In genomic region chr16:57166611-57167513, GRCm38 (mm10) we compare ENCODE assay signal across 8 mouse cellular contexts. TPM values are rescaled to one million over a fixed set of nuclear protein-coding genes. Genes with fewer than 3 reads are reported as not detected.
A peak's percentile ranks its signal among the peaks of the same experiment; 100 is the strongest.
DNase-seq lines count a peak whose midpoint lies in the region; ATAC-seq and TF ChIP-seq lines count a peak whose summit lies in the region.

Nit2 (minus strand) TSS chr16:57167341.

- H3K4me3 ChIP-seq in embryonic facial prominence, embryonic 14.5 days (ENCODE audit: low read depth, low read length) = peak within 1 kb of the TSS; percentile 88
- peak within 1 kb of the TSS; percentile 75 for H3K4me3 ChIP-seq in limb, embryonic 14.5 days (replicated peaks; ENCODE audit: low read length)
- peak within 1 kb of the TSS; percentile 63 for H3K4me3 ChIP-seq in midbrain, postnatal 0 days (ENCODE audit: low read depth, low read length)

- no peaks in the 10 kb centered on the region for H3K9me3 ChIP-seq in embryonic facial prominence, embryonic 14.5 days (ENCODE audit: control insufficient read depth, low read length)
- H3K9me3 ChIP-seq in limb, embryonic 14.5 days (ENCODE audit: control insufficient read depth, low read length) = no peaks in the 10 kb centered on the region
- no peaks in the 10 kb centered on the region for H3K9me3 ChIP-seq in midbrain, postnatal 0 days (ENCODE audit: low read length)

- H3K4me2 ChIP-seq in embryonic facial prominence, embryonic 14.5 days (ENCODE audit: low read depth, low read length) = peak within 1 kb of the TSS; percentile 72
- H3K4me2 ChIP-seq in limb, embryonic 14.5 days (replicated peaks; ENCODE audit: low read depth, low read length, severe bottlenecking) = peak within 1 kb of the TSS; percentile 54
- peak within 1 kb of the TSS; percentile 80 for H3K4me2 ChIP-seq in midbrain, postnatal 0 days (ENCODE audit: low read depth, low read length, poor library complexity, severe bottlenecking)

- peaks cover 45% of the 10 kb centered on the region for H3K36me3 ChIP-seq in embryonic facial prominence, embryonic 14.5 days (ENCODE audit: control insufficient read depth, insufficient read depth, low read length)
- H3K36me3 ChIP-seq in limb, embryonic 14.5 days (ENCODE audit: control insufficient read depth, insufficient read depth, low read length) = peaks cover 36% of the 10 kb centered on the region
- H3K36me3 ChIP-seq in midbrain, postnatal 0 days (ENCODE audit: insufficient read depth, low read length) = peaks cover 20% of the 10 kb centered on the region; the same call in 1 of the 2 replicates

- peak; percentile 91 for DNase-seq in 3T3-L1 (ENCODE audit: low read depth, low spot score)
- peak; percentile 94 to 96 for DNase-seq in adrenal gland, postnatal 4 days (ENCODE audit: low spot score in 2 of 2)
- DNase-seq in embryonic facial prominence, embryonic 14.5 days (ENCODE audit: low spot score) = peak; percentile 94
- peak; percentile 95 for DNase-seq in heart, adult 8-10 months (ENCODE audit: low spot score)
- peak; percentile 97 for DNase-seq in kidney, adult 9 months
- DNase-seq in limb, embryonic 14.5 days (ENCODE audit: low spot score) = peak; percentile 88
- DNase-seq in midbrain, postnatal 0 days (ENCODE audit: low spot score) = peak; percentile 91
- DNase-seq in spleen, postnatal 14 days (ENCODE audit: low spot score in 2 of 2) = peak; percentile 94 to 95

- peak; percentile 72; the same call in 1 of the 2 replicates for TF ChIP-seq POLR2A in limb, embryonic 14.5 days (IDR thresholded peaks at IDR 0.05; ENCODE audit: borderline replicate concordance, extremely low read depth, insufficient read depth, insufficient read length)

- H3K4me1 ChIP-seq in embryonic facial prominence, embryonic 14.5 days (ENCODE audit: control insufficient read depth, insufficient read depth, low read length) = 0 out of 2 replicates have a peak, but pooled peaks cover 3% of the 10 kb centered on the region
- H3K4me1 ChIP-seq in limb, embryonic 14.5 days (ENCODE audit: control insufficient read depth, insufficient read depth, low read length) = peaks cover 3% of the 10 kb centered on the region; the same call in 1 of the 2 replicates
- H3K4me1 ChIP-seq in midbrain, postnatal 0 days (ENCODE audit: insufficient read depth, low read length) = 0 out of 2 replicates have a peak, but pooled peaks cover 5% of the 10 kb centered on the region

- peak; percentile 97 for ATAC-seq in embryonic facial prominence, embryonic 14.5 days (ENCODE audit: low read depth)
- peak; percentile 96 for ATAC-seq in limb, embryonic 14.5 days (ENCODE audit: low FRiP score, low read depth)
- peak; percentile 98 for ATAC-seq in midbrain, postnatal 0 days (ENCODE audit: low FRiP score)

- peak within 1 kb of the TSS; percentile 93 for H3K9ac ChIP-seq in embryonic facial prominence, embryonic 14.5 days (ENCODE audit: low read depth, low read length)
- peak within 1 kb of the TSS; percentile 80 for H3K9ac ChIP-seq in limb, embryonic 14.5 days (ENCODE audit: low read depth, low read length, severe bottlenecking)
- H3K9ac ChIP-seq in midbrain, postnatal 0 days (replicated peaks; ENCODE audit: low read length, poor library complexity, severe bottlenecking) = peak within 1 kb of the TSS; percentile 73

- H3K27ac ChIP-seq in embryonic facial prominence, embryonic 14.5 days (replicated peaks; ENCODE audit: low read depth, low read length) = peak within 1 kb of the TSS; percentile 87
- peak within 1 kb of the TSS; percentile 89 for H3K27ac ChIP-seq in limb, embryonic 14.5 days (replicated peaks; ENCODE audit: low read depth, low read length)
- H3K27ac ChIP-seq in midbrain, postnatal 0 days (ENCODE audit: low read depth, low read length) = peak within 1 kb of the TSS; percentile 73

- TF ChIP-seq CTCF in midbrain, postnatal 0 days (IDR thresholded peaks at IDR 0.05) = peak; percentile 79

- under 1% methylated on average over 41 of the region's 58 CpGs for WGBS in embryonic facial prominence, embryonic 14.5 days
- WGBS in limb, embryonic 14.5 days = under 1% methylated on average over 58 of the region's 58 CpGs
- WGBS in midbrain, postnatal 0 days = under 1% methylated on average over 58 of the region's 58 CpGs

- no peaks in the 10 kb centered on the region for H3K27me3 ChIP-seq in embryonic facial prominence, embryonic 14.5 days (replicated peaks; ENCODE audit: control insufficient read depth, insufficient read depth, low read length)
- no peaks in the 10 kb centered on the region for H3K27me3 ChIP-seq in limb, embryonic 14.5 days (ENCODE audit: control insufficient read depth, insufficient read depth, low read length)
- H3K27me3 ChIP-seq in midbrain, postnatal 0 days (ENCODE audit: insufficient read depth, low read length) = no peaks in the 10 kb centered on the region

RNA-seq across cellular contexts. Expression of gene Nit2, which starts in this region (rescaled TPM):
- 10 to 100 TPM; 75.0 to 85.9 TPM for total RNA-seq in adrenal gland, postnatal 4 days (2021)
- 73.4 and 81.0 TPM in 2 replicates for polyA plus RNA-seq in embryonic facial prominence, embryonic 14.5 days (2014; fragmentation: Nextera tagmentation; extraction: Ambion mirVana)
- total RNA-seq in heart, adult 8-10 months (2022) = 10 to 100 TPM; 25.8 to 33.3 (median 29.9) TPM
- 46.4 and 54.7 TPM in 2 replicates for polyA plus RNA-seq in limb, embryonic 14.5 days (2012; rRNA removed)
- polyA plus RNA-seq in limb, embryonic 14.5 days (2014; fragmentation: Nextera tagmentation; extraction: Ambion mirVana) = 83.0 and 91.5 TPM in 2 replicates
- total RNA-seq in midbrain, postnatal 0 days (2014; rRNA removed) = 19.7 and 30.3 TPM in 2 replicates
- 55.4 and 59.8 TPM in 2 replicates for polyA plus RNA-seq in midbrain, postnatal 0 days (2015; fragmentation: Nextera tagmentation; extraction: Ambion mirVana)

Comparison
In these comparisons a context has a peak if more than half of its experiments do, and no peak if none do; other contexts are left out.
1. Peak in every context shown above with its lines: DNase-seq, ATAC-seq, H3K4me3 ChIP-seq and H3K27ac ChIP-seq.